Mouse (Mus musculus) lung, embryonic 16.5 days (tissue): Measurements from ENCODE around the gene Fbxl17. TPM values are rescaled to one million over a fixed set of nuclear protein-coding genes. Genes with fewer than 3 reads are reported as not detected.

Source experiments
- ATAC-seq: fragments of 200-750 bp; cut with Nextera tagmentation; 2 replicates; pipeline ENCODE4 v1.8.0; 2017; ENCODE audit warnings: low read depth, mild to moderate bottlenecking, moderate library complexity
- H3K27ac ChIP-seq: fragments of 300-500 bp; sonication (generic); 2 replicates; pipeline ENCODE4 v1.5.1; 2014; ENCODE audit warnings: mild to moderate bottlenecking, control low read depth, low read length
- H3K27me3 ChIP-seq: fragments of 300-500 bp; sonication (generic); 2 replicates; pipeline ENCODE4 v1.6.1; 2014; ENCODE audit warnings: low read depth, low read length, mixed read lengths; ENCODE audit not compliant: control insufficient read depth, insufficient read depth
- H3K36me3 ChIP-seq: fragments of 300-500 bp; sonication (generic); 2 replicates; pipeline ENCODE4 v1.6.1; 2014; ENCODE audit warnings: low read length; ENCODE audit not compliant: control insufficient read depth, insufficient read depth
- H3K4me1 ChIP-seq: fragments of 300-500 bp; sonication (generic); replicated peaks from 2 replicates; pipeline ENCODE4 v1.6.1; 2014; ENCODE audit warnings: low read length, mixed read lengths; ENCODE audit not compliant: control insufficient read depth, insufficient read depth
- H3K4me2 ChIP-seq: fragments of 300-500 bp; sonication (generic); 2 replicates; pipeline ENCODE4 v1.6.1; 2014; ENCODE audit warnings: low read depth, low read length, control low read depth
- H3K4me3 ChIP-seq: fragments of 300-500 bp; sonication (generic); 2 replicates; pipeline ENCODE4 v1.5.1; 2014; ENCODE audit warnings: mild to moderate bottlenecking, low read length, control low read depth
- H3K9ac ChIP-seq: fragments of 300-500 bp; sonication (generic); 2 replicates; pipeline ENCODE4 v1.6.1; 2014; ENCODE audit warnings: low read length, control low read depth
- H3K9me3 ChIP-seq: fragments of 300-500 bp; sonication (generic); 2 replicates; pipeline ENCODE4 v1.6.1; 2016; ENCODE audit warnings: low read length; ENCODE audit not compliant: control insufficient read depth
- WGBS: fragments of 180-500 bp; shearing (Covaris S2); extraction: QIAGEN DNeasy Blood & Tissue Kit; methylation state at CpG from one replicate; pipeline ENCODE4 v1.1.7; 2014; 5-methylcytosine and 5-hydroxymethylcytosine counted together
- polyA plus RNA-seq: library from polyadenylated mRNA; unstranded; fragments of >200 nt; fragmentation: Nextera tagmentation; extraction: Ambion mirVana; gene quantifications from 2 replicates; pipeline ENCODE4 v1.2.1, GENCODE M21; 2015

The Fbxl17 gene
- polyA plus RNA-seq, 1 experiment from 2014 or later = 3.8 TPM

DNA sequence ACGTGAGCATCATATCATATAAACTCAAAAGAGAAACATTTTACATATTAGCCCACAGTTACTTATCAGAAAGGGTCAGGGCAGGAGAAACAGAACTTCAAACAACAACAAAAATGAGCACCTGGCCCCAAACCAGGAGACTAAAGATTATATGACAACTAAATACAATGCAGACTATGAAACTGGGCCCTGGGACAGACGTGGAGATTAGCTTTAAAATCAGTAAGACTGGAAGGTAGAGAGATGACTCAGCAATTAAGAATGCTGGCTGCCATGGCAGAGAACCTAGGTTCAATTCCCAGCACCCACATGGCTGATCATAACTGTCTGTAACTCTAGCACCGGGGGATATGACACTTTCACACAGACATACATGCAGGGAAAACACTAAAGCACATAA, 413.3 kb downstream of the Fbxl17 start:
- Histone ChIP-seq H3K4me2 (no peak overlapping the region), H3K36me3 (no peaks in the 10 kb centered on the region), H3K9ac (no peak overlapping the region), H3K9me3 (no peaks in the 10 kb centered on the region), H3K27me3 (no peaks in the 10 kb centered on the region), H3K4me3 (no peak overlapping the region), H3K4me1 (peaks cover 3% of the 10 kb centered on the region), H3K27ac (no peak overlapping the region)
- 71% methylated on average over 3 of the region's 3 CpGs for WGBS
- ATAC-seq = no peak

DNA sequence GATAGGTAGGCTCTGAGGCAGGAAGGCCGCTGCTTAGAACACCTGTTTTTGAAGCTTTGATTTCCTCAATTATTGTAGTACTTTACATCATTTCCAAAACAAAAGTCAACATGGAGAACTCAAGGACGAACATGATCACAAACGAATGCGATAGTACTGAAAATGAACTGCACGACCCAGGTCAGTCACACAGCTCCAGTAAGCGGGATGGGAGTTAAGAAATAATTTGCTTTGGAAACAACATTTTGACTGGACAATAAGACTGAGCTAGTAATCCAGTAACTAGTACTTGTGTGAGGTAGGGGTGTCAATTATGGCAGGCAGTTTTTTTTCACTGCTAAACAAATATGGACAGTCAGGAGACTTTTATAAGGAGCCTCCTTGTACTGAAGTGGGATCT, 414.6 kb downstream of the Fbxl17 start:
- WGBS = 80% methylated on average over 6 of the region's 6 CpGs
- no peak overlapping the region for H3K27ac ChIP-seq
- no peaks in the 10 kb centered on the region for H3K36me3 ChIP-seq
- no peak overlapping the region for H3K4me3 ChIP-seq
- H3K4me1 ChIP-seq = peaks cover 3% of the 10 kb centered on the region
- no peak overlapping the region for H3K9ac ChIP-seq
- no peaks in the 10 kb centered on the region for H3K27me3 ChIP-seq
- H3K4me2 ChIP-seq = no peak overlapping the region
- no peak for ATAC-seq
- H3K9me3 ChIP-seq = no peaks in the 10 kb centered on the region

DNA sequence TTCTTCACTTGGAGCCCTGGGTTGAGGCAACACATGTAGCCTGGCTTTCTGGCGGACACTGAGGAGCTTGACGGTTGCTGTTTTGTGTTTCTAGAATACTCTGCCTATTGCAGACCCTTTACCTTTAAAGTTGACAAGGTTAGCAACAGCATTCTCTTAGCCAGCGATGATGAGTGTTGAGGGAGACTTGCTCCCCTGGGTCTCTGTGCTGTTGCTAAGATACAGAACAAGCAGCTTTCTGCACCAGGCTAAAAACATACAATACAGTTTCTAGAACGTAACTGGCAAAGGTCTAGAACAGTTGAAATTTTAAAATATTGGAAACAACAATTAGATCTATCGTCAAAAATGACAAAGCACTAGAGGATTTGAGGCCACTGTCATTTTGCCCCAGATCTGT, 420.7 kb downstream of the Fbxl17 start:
- no peaks in the 10 kb centered on the region for H3K9me3 ChIP-seq
- ATAC-seq = no peak
- no peak overlapping the region for H3K27ac ChIP-seq
- no peaks in the 10 kb centered on the region for H3K36me3 ChIP-seq
- H3K9ac ChIP-seq = no peak overlapping the region
- peaks cover 4% of the 10 kb centered on the region; the same call in 1 of the 2 replicates for H3K4me1 ChIP-seq
- H3K27me3 ChIP-seq = no peaks in the 10 kb centered on the region
- H3K4me3 ChIP-seq = no peak overlapping the region
- 81% methylated on average over 5 of the region's 5 CpGs for WGBS
- no peak overlapping the region for H3K4me2 ChIP-seq

DNA sequence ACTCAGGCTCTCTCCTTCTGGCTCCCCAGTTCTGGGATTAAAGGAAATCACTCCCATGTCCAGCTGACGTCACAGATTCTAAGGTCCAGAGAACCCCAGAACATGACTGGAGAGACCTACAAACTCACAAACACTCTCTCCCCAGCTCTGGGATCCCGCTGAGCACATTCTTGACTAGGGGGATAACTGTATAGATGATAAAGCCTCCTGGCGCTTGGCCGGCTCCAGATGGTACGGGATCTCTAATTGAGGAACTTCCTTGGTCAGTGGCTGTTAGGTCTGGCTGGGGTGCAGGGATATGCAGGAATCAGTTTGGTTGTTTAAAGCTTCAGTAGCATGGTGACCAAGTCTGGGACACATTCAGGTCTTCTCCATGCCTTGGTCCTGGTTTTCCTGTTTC, 422.3 kb downstream of the Fbxl17 start:
- Histone ChIP-seq H3K27me3 (no peaks in the 10 kb centered on the region), H3K9me3 (no peaks in the 10 kb centered on the region), H3K4me3 (no peak overlapping the region), H3K4me1 (peaks cover 4% of the 10 kb centered on the region; the same call in 1 of the 2 replicates), H3K9ac (no peak overlapping the region), H3K27ac (no peak overlapping the region), H3K36me3 (no peaks in the 10 kb centered on the region), H3K4me2 (no peak overlapping the region)
- peak; percentile 31 for ATAC-seq
- 43% methylated on average over 5 of the region's 5 CpGs for WGBS

DNA sequence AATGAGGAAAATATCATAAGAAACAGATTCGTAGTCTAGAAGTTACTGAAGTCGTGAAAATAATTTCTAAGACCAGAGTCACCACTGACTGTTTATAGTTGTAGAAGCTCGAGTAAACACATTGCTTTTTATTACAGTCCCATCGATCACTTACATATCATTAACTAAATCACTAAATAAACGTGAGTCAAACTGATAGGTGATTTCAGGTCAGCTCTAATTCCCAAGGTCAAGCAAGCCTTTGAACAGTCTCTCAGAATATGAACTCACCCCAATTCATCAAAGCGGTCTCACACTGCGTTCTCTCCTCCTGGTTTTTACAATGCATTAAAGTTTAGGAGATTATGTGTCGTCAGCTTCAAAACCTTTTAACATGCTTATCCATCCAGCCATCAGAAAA, 423.2 kb downstream of the Fbxl17 start:
- ATAC-seq = no peak
- Histone ChIP-seq H3K9me3 (no peaks in the 10 kb centered on the region), H3K4me3 (no peak overlapping the region), H3K27ac (no peak overlapping the region), H3K4me1 (peaks cover 4% of the 10 kb centered on the region; the same call in 1 of the 2 replicates), H3K4me2 (no peak overlapping the region), H3K36me3 (no peaks in the 10 kb centered on the region), H3K9ac (no peak overlapping the region), H3K27me3 (no peaks in the 10 kb centered on the region)
- 29% methylated on average over 8 of the region's 8 CpGs for WGBS

DNA sequence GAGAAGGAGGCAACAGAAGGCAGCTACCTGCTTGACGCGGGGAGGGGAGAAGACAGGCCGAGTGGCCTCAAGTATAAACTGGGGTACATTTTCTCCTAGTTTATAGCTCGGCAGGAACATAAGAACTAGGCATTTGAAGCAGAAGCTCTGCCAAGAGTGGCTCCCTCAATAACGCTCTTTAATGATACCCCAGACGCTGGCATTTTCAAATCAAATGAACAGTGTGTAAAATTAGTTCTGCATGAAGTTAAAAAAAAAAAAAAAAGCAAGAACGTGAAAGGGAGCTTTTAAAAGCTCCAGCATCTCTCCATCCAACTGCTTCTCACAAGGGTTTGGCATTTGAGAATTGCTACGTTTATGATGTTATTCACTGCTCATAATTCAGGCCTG, 423.8 kb downstream of the Fbxl17 start:
- H3K4me1 ChIP-seq = peaks cover 4% of the 10 kb centered on the region; the same call in 1 of the 2 replicates
- H3K9ac ChIP-seq = no peak overlapping the region
- no peak overlapping the region for H3K4me2 ChIP-seq
- H3K27me3 ChIP-seq = no peaks in the 10 kb centered on the region
- H3K27ac ChIP-seq = no peak overlapping the region
- no peaks in the 10 kb centered on the region for H3K9me3 ChIP-seq
- WGBS = 57% methylated on average over 8 of the region's 8 CpGs
- no peak overlapping the region for H3K4me3 ChIP-seq
- no peak for ATAC-seq
- no peaks in the 10 kb centered on the region for H3K36me3 ChIP-seq

DNA sequence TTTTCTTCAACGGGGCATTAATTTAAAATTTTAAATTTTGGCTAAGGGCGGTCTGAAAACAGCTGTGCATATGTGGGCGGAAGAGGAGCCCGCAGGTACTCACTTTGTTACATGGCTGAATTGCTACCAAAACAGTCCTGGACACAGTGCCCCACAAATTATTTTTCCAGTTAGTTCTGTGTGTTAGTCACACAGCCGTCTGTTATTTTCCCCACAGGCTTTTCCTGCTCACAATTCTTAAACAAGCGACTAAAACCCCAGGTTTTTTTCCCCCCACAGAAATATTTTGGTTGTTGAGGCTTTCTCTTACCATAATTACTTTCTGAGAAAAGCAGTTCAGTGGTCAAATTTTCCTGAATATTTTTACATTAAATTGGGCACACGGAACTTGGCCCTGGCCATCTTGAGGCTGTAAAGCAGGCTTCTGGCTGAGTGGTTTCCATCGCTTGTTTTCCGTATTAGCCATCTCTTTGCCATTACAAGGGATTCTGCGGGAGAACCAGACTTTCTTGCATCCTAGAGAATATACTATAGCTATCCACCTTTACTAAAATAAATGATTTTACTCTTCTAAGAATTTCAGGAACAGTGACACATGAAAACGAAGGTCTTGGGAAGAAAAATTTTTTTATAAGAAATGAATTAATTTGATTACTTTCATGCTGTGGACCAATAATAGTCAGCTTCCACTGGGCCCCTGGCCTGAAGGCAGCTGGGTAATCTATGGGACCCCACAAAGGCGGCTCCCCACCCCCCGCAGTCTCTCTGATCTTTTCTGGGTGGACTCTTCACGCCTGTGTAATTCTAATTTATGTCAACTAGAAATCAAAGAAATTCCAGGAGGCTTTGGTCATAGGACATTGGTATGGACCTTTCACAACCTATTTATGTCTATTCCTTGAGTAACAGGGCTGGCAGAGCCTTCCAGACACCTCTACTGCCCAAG, 424.5 kb downstream of the Fbxl17 start:
- Histone ChIP-seq H3K4me3 (no peak overlapping the region), H3K9me3 (no peaks in the 10 kb centered on the region), H3K4me1 (peaks cover 4% of the 10 kb centered on the region; the same call in 1 of the 2 replicates), H3K9ac (no peak overlapping the region), H3K27ac (no peak overlapping the region), H3K36me3 (no peaks in the 10 kb centered on the region), H3K4me2 (no peak overlapping the region), H3K27me3 (no peaks in the 10 kb centered on the region)
- ATAC-seq = no peak
- WGBS = 85% methylated on average over 14 of the region's 14 CpGs

DNA sequence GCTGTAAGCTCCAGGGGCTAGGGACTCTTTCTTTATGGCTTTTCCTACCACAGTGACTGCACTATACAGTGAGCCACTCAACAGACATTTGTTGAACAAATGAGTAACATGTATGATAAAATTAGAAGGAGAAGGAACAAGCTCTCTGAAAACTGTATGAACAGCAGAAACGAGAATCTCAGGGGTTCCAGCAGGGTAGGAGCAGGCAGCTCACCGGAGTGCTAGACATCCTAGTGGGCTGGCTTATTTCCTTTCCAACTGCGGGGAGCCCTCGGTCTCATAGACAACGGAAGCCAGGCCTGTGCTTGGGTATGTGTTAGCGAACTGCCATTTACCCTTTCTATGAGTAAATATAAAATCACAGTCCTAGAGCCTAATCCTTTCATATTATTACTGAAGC, 426.5 kb downstream of the Fbxl17 start:
- Histone ChIP-seq H3K4me3 (no peak overlapping the region), H3K27ac (no peak overlapping the region), H3K9me3 (no peaks in the 10 kb centered on the region), H3K9ac (no peak overlapping the region), H3K4me2 (no peak overlapping the region), H3K27me3 (no peaks in the 10 kb centered on the region), H3K4me1 (peaks cover 4% of the 10 kb centered on the region; the same call in 1 of the 2 replicates), H3K36me3 (no peaks in the 10 kb centered on the region)
- ATAC-seq = no peak
- 67% methylated on average over 6 of the region's 6 CpGs for WGBS

DNA sequence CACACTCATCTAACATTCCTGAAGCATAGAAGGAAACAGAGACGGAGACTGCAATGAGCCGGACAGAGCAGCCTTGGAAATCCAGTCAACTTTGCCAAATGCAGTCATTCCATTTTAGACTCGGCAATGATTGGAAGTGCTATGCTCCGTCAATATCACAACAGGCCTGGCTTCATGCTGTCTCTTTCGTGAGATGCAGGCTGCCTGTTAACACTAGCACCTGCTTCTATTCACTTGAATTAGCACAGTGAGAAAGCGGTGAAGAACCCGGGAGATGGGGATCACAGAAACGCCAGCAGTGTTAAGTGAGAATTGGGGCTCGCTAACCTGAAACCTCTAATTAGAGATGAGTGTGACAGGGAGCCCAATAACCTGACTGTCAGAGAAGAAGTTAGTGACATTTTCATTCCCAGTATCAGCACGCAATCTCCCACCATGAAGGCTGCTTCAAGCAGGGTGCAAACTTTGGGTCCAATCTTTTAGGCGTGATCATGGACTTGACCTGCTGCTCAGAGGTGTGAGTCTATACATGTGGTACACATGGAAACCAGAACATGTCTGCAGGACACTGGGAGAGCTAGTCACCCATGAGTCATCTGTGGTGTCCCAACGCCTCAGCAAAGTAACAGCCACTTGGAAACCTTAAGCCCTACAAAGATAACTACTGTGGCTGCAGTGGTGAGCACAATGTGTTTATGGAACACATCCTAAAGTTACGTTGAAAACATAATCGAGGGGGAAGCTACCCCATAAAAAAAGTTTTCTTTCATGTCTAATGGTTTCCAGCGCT, 428.5 kb downstream of the Fbxl17 start:
- no peaks in the 10 kb centered on the region for H3K27me3 ChIP-seq
- H3K27ac ChIP-seq = no peak overlapping the region
- H3K4me2 ChIP-seq = no peak overlapping the region
- H3K9ac ChIP-seq = no peak overlapping the region
- H3K36me3 ChIP-seq = no peaks in the 10 kb centered on the region
- no peak for ATAC-seq
- no peaks in the 10 kb centered on the region; the same call in 1 of the 2 replicates for H3K4me1 ChIP-seq
- H3K4me3 ChIP-seq = no peak overlapping the region
- 79% methylated on average over 15 of the region's 15 CpGs for WGBS
- no peaks in the 10 kb centered on the region for H3K9me3 ChIP-seq
